Mouse (Mus musculus) intestine, embryonic 14.5 days (tissue): Measurements from ENCODE around the gene Pou4f2. TPM values are rescaled to one million over a fixed set of nuclear protein-coding genes. Genes with fewer than 3 reads are reported as not detected.
A peak's percentile ranks its signal among the peaks of the same experiment; 100 is the strongest.

Experiments used
- ATAC-seq: fragments of 200-750 bp; cut with Nextera tagmentation; replicated peaks from 2 replicates; pipeline ENCODE4 v1.8.0; 2017; ENCODE audit warnings: low read depth, moderate number of reproducible peaks, moderate TSS enrichment, moderate library complexity; ENCODE audit not compliant: low FRiP score, low TSS enrichment
- DNase-seq: peaks from one replicate; pipeline ENCODE4 v3.0.0-alpha.2; 2018; ENCODE audit warnings: low spot score
- H3K27ac ChIP-seq: fragments of 300-500 bp; sonication (generic); 2 replicates; pipeline ENCODE4 v1.5.1; 2014; ENCODE audit warnings: low read depth, mild to moderate bottlenecking, control low read depth
- H3K27me3 ChIP-seq: fragments of 300-500 bp; sonication (generic); replicated peaks from 2 replicates; pipeline ENCODE4 v1.6.1; 2014; ENCODE audit warnings: low read length, control low read depth; ENCODE audit not compliant: control insufficient read depth, insufficient read depth
- H3K36me3 ChIP-seq: fragments of 300-500 bp; sonication (generic); 2 replicates; pipeline ENCODE4 v1.6.1; 2014; ENCODE audit warnings: low read length, control low read depth; ENCODE audit not compliant: control insufficient read depth, insufficient read depth
- H3K4me1 ChIP-seq: fragments of 300-500 bp; sonication (generic); replicated peaks from 2 replicates; pipeline ENCODE4 v1.6.1; 2014; ENCODE audit warnings: low read length, control low read depth, mixed read lengths; ENCODE audit not compliant: control insufficient read depth, insufficient read depth
- H3K4me2 ChIP-seq: fragments of 300-500 bp; sonication (generic); 2 replicates; pipeline ENCODE4 v1.6.1; 2014; ENCODE audit warnings: low read length
- H3K4me3 ChIP-seq: fragments of 300-500 bp; sonication (generic); 2 replicates; pipeline ENCODE4 v1.5.1; 2014; ENCODE audit warnings: low read depth, low read length, control low read depth, mixed read lengths
- H3K9ac ChIP-seq: fragments of 300-500 bp; sonication (generic); 2 replicates; pipeline ENCODE4 v1.6.1; 2014; ENCODE audit warnings: mild to moderate bottlenecking, low read length
- H3K9me3 ChIP-seq: fragments of 300-500 bp; sonication (generic); 2 replicates; pipeline ENCODE4 v1.6.1; 2016; ENCODE audit warnings: low read length, control low read depth; ENCODE audit not compliant: control insufficient read depth
- WGBS: fragments of 180-500 bp; shearing (Covaris S2); extraction: QIAGEN DNeasy Blood & Tissue Kit; methylation state at CpG from one replicate; pipeline ENCODE4 v1.1.7; 2014; 5-methylcytosine and 5-hydroxymethylcytosine counted together
- polyA plus RNA-seq: library from polyadenylated mRNA; unstranded; fragments of >200 nt; fragmentation: Nextera tagmentation; extraction: Ambion mirVana; gene quantifications from 2 replicates; pipeline ENCODE4 v1.2.1, GENCODE M21; 2014

The Pou4f2 gene
- polyA plus RNA-seq, 1 experiment from 2014 or later = not detected

GRCm38 (mm10) chr8:78436661-78437060 lies 216 bp upstream of the Pou4f2 start:
- Histone ChIP-seq H3K9ac (no peak overlapping the region), H3K27me3 (peaks cover 97% of the 10 kb centered on the region), H3K9me3 (no peaks in the 10 kb centered on the region), H3K27ac (no peak overlapping the region), H3K4me2 (peak overlapping the region; percentile 53), H3K4me1 (no peaks in the 10 kb centered on the region), H3K4me3 (peak overlapping the region; percentile 27), H3K36me3 (no peaks in the 10 kb centered on the region)
- DNase-seq (no peak), ATAC-seq (0 out of 2 replicates have a peak, but pooled peaks have one; percentile 19)
- WGBS = 0% methylated on average over 23 of the region's 25 CpGs

- Histone ChIP-seq H3K36me3 (no peaks in the 10 kb centered on the region), H3K27me3 (peaks cover 94% of the 10 kb centered on the region), H3K27ac (no peak overlapping the region), H3K4me2 (peak overlapping the region; percentile 53), H3K4me1 (no peaks in the 10 kb centered on the region), H3K9me3 (no peaks in the 10 kb centered on the region), H3K4me3 (0 out of 2 replicates have a peak overlapping the region, but pooled peaks have one; percentile 27), H3K9ac (no peak overlapping the region)
- DNase-seq (peak; percentile 52), ATAC-seq (no peak)
- 1% methylated on average over 18 of the region's 18 CpGs for WGBS
Observed at GRCm38 (mm10) chr8:78435624-78435960, 853 bp downstream of the Pou4f2 start.

GRCm38 (mm10) chr8:78434823-78435623 lies 1.4 kb downstream of the Pou4f2 start:
- Histone ChIP-seq H3K36me3 (no peaks in the 10 kb centered on the region), H3K4me1 (no peaks in the 10 kb centered on the region), H3K9me3 (no peaks in the 10 kb centered on the region), H3K9ac (no peak overlapping the region), H3K27ac (no peak overlapping the region), H3K27me3 (peaks cover 94% of the 10 kb centered on the region), H3K4me2 (0 out of 2 replicates have a peak overlapping the region, but pooled peaks have one; percentile 15), H3K4me3 (no peak overlapping the region)
- ATAC-seq (no peak), DNase-seq (peak; percentile 58)
- 2% methylated on average over 62 of the region's 62 CpGs for WGBS

- peaks cover 96% of the 10 kb centered on the region for H3K27me3 ChIP-seq
- ATAC-seq (no peak), DNase-seq (no peak)
- H3K9me3 ChIP-seq = no peaks in the 10 kb centered on the region
- no peak overlapping the region for H3K27ac ChIP-seq
- no peak overlapping the region for H3K4me3 ChIP-seq
- WGBS = 6% methylated on average over 8 of the region's 8 CpGs
- H3K4me1 ChIP-seq = no peaks in the 10 kb centered on the region
- no peak overlapping the region for H3K4me2 ChIP-seq
- H3K9ac ChIP-seq = no peak overlapping the region
- H3K36me3 ChIP-seq = no peaks in the 10 kb centered on the region
Observed at GRCm38 (mm10) chr8:78434340-78434739, 2.1 kb downstream of the Pou4f2 start.

- H3K27ac ChIP-seq = no peak overlapping the region
- no peak overlapping the region for H3K4me3 ChIP-seq
- ATAC-seq (no peak), DNase-seq (no peak)
- 19% methylated on average over 5 of the region's 5 CpGs for WGBS
- H3K4me2 ChIP-seq = no peak overlapping the region
- no peaks in the 10 kb centered on the region for H3K4me1 ChIP-seq
- H3K9me3 ChIP-seq = no peaks in the 10 kb centered on the region
- H3K36me3 ChIP-seq = no peaks in the 10 kb centered on the region
- no peak overlapping the region for H3K9ac ChIP-seq
- H3K27me3 ChIP-seq = peaks cover 93% of the 10 kb centered on the region
Observed at GRCm38 (mm10) chr8:78433318-78433717, 3.1 kb downstream of the Pou4f2 start.

GRCm38 (mm10) chr8:78432451-78432850 lies 4.0 kb downstream of the Pou4f2 start:
- 26% methylated on average over 1 of the region's 1 CpGs for whole genome bisulfite sequencing

GRCm38 (mm10) chr8:78431356-78431755 lies 5.1 kb downstream of the Pou4f2 start:
- Histone ChIP-seq H3K4me2 (no peak overlapping the region), H3K36me3 (no peaks in the 10 kb centered on the region), H3K9ac (no peak overlapping the region), H3K4me3 (no peak overlapping the region), H3K4me1 (no peaks in the 10 kb centered on the region), H3K9me3 (no peaks in the 10 kb centered on the region), H3K27me3 (peaks cover 93% of the 10 kb centered on the region), H3K27ac (no peak overlapping the region)
- DNase-seq (peak; percentile 86), ATAC-seq (no peak)
- WGBS = 4% methylated on average over 4 of the region's 4 CpGs

More at GRCm38 (mm10) chr8:78432451-78432850, 4.0 kb downstream of the Pou4f2 start:
- no peaks in the 10 kb centered on the region for H3K36me3 ChIP-seq
- no peaks in the 10 kb centered on the region for H3K4me1 ChIP-seq
- H3K4me2 ChIP-seq = no peak overlapping the region
- DNase-seq (no peak), ATAC-seq (no peak)
- H3K27me3 ChIP-seq = peaks cover 93% of the 10 kb centered on the region
- no peak overlapping the region for H3K27ac ChIP-seq
- H3K9ac ChIP-seq = no peak overlapping the region
- H3K4me3 ChIP-seq = no peak overlapping the region
- H3K9me3 ChIP-seq = no peaks in the 10 kb centered on the region

GRCm38 (mm10) chr8:78428148-78428547 lies 8.3 kb downstream of the Pou4f2 start:
- Histone ChIP-seq H3K4me2 (no peak overlapping the region), H3K9ac (no peak overlapping the region), H3K4me1 (no peaks in the 10 kb centered on the region), H3K9me3 (no peaks in the 10 kb centered on the region), H3K4me3 (no peak overlapping the region), H3K27me3 (peaks cover 89% of the 10 kb centered on the region), H3K27ac (no peak overlapping the region), H3K36me3 (no peaks in the 10 kb centered on the region)
- no peak for ATAC-seq
- DNase-seq = no peak
- WGBS = 11% methylated on average over 11 of the region's 11 CpGs

GRCm38 (mm10) chr8:78427769-78428130 lies 8.7 kb downstream of the Pou4f2 start:
- H3K4me3 ChIP-seq = no peak overlapping the region
- no peak for ATAC-seq
- WGBS = 2% methylated on average over 8 of the region's 8 CpGs
- H3K4me1 ChIP-seq = no peaks in the 10 kb centered on the region
- H3K9me3 ChIP-seq = no peaks in the 10 kb centered on the region
- DNase-seq = no peak
- peaks cover 89% of the 10 kb centered on the region for H3K27me3 ChIP-seq
- H3K9ac ChIP-seq = no peak overlapping the region
- no peak overlapping the region for H3K4me2 ChIP-seq
- no peaks in the 10 kb centered on the region for H3K36me3 ChIP-seq
- H3K27ac ChIP-seq = no peak overlapping the region
